Mouse (Mus musculus) liver (tissue): ENCODE data around the gene Irf3.
"Not testable (repeated sequence)": the region's sequence is repeated elsewhere in the genome, so short reads cannot be mapped to it uniquely, and the experiment has no call there.

ENCODE experiments used
- DNase-seq: peaks from one replicate; pipeline ENCODE4 v3.0.0-alpha.2; 2020; ENCODE audit warnings: mixed read lengths

The Irf3 gene

DNA sequence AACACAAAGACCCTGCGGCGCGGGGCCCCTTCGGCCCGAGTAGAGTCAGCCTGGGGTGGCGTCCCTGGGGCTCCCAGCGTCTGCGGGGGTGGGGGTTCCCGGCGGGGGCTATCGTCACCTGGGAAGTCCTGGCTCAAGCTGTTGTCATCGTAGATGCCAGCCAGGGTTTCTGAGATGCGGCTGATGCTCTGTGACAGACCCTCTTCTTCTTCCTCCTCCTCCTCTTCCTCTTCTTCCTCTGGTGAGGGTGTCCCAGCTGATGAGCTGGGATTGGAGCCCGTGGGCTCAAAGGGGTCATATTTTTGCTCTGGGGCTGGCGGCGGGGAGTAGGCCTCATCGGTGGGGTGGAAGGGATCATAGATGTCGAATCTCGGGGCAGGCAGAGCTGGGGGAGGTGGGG is 11.0 kb downstream of the Irf3 start:
- no peak for DNase-seq

DNA sequence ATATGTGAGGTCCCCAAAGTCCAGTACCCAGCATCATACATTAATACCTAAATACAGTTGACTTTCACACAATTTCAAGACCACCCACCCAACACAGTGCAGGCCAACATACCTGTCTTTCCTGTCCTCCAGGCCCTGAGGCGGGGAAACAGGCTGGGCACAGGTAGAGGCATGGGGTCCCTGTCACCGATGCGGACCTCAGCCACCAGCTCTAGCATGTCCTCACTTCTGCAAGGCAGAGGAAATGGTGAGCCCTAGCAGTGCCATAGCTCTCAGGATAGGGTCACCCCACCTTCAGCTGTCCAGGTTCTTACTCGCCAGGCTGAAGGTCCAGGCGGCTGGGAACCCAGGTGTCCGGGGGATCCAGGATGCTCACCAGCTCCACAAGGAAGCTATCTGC is 14.6 kb downstream of the Irf3 start:
- no peak for DNase-seq

DNA sequence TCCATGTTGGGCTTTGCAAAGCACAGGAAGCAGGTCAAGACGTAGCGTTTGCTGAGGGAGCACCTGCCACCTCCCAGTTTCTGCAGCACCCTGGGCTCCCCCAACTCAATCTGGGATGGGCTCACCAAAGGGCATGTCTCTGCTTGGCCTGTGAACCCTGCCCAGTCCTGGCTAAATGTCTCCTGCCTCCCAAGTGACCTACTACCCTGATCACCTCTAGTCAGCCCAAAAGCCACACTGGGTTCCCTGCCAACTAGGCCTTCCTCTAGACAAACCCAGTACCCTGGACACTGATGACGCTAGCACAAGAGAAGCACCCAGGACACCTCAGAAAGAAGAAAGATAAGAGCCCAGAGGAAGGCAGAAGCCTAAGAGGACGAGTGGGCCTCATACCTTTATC is 15.4 kb downstream of the Irf3 start:
- no peak for DNase-seq

DNA sequence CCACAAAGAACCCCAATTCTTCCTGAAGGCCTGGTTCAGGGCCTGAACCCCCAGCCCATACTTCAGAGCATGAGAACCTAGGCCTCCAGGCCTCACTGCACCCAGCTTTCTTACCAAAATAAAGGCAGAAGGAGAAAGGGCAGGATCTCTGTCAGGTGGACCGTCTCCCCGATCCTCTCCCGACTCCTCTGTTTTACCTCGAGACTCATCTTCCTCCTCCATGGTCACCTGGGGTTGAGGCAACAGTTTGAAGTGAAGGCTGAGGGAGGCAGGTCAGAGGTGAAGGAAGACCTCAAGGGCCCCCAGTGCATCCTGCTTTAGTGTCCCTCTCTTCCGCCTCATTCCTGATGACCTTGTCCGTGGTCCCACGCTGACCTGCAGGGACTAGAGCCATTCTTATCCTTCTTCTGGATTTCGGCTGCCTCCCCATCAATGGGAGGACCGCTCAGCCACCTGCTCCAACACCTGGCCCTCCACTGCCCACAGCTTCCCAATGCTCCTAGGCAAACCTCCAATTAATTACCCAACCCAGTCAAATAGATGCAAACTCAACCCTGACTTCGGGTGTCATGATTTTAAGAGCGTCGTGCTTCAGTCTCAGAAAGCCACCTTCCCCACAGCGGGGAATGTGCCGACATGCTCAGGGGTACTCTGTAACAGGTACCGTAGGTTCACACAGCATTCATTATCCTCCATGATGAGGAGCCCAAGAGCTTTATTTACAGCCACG is 16.1 kb downstream of the Irf3 start:
- DNase-seq = no peak

DNA sequence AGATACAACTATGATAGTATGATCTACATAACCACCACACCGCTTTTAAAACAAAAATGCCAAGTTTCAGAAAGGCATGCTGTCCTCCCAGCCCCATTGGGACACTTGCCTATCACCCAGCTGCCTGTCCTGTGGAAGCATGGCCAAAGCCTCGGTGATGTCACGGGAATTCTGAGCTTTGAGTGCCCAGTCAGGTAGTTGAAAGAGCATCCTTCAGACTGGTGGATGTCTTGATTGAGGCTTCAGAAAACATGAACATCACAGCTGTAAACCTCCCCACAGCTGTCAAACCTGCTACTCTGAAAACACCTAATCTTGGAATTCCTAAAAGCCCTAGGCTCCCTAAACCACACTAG is 16.6 kb downstream of the Irf3 start:
- no peak for DNase-seq

DNA sequence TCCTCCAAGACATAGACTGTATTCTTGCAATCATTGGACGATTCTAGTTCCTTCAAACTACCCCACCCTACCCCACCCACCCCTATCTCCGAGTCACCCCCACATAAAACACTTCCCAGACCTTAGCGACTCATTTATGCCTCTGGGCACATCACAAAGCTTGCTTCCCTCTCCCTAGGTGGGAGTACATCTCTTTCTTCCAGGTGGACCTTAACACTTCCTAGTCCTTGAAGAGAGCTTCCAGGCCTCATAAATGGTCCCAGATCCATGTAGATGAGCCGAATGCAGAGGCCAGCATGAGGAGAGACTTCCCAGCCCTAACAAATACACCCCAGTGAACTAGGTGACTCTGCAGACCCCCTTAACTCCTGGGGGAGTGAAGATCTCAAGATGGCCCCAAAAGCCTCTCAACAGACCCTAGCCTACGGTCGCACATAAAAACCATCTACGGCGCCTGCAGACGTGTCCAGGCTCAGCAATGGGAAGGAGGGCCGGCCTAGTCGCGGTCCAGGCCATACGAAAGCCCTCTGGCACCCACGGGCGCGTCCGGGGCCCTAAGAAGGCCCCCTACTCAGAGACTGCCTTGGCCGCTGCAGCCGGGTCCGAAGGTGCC is 18.0 kb downstream of the Irf3 start:
- DNase-seq = peak; percentile 49

DNA sequence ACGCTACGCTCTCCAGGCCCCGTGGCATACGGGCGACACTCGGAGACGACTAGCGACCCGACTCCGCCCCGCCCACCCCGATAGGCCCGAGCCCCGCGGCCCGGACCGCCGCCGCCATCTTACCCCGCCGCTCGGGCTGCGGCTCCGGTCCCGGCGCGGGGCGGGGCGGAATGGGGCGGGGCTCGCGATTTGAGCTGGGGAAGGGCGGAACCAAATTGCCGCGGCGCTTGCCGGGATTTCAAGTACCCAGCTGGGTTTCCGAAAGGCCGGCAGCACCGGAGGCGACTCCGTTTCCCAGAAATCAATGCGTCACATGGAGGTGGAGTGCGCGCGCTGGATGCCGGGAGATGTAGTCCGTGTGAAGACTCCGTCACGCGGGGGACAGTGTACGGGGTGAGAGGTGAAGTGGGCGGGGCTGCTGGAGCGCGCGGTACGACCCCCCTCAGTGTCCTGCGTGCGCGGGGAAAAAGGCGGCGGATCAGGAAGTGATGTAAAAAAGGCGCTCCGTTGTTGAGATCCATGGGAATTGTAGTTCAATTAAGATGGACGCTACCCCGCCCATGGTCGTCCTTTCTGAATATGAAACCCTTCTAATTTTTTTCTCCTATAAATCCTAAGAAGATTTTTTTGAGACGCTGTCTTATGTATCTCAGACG is 18.6 kb downstream of the Irf3 start, which contains the start of gene Scaf1:
TSS of gene Scaf1 (minus strand) at position 407 of the 656 bp plus-strand sequence.
- DNase-seq = peak; percentile 98

DNA sequence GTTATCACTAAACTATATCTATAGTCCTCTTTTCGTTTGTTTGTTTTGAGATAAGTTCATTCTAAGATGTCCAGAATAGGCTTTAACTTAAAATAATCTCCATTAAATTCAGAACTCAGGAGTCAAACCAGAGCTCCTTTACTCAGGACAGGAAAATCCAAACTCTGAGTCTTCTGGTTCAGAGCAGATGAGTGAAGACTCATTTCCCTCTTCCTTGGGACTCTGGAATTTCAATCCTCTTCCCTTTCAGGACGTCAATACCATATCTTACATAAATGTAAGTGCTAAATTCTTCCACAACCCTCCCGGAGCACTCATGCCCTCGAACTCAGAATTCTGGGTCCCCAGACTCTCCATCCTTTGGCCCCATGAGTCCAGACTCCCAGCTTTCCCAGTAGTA is 19.3 kb downstream of the Irf3 start:
- DNase-seq = no peak

DNA sequence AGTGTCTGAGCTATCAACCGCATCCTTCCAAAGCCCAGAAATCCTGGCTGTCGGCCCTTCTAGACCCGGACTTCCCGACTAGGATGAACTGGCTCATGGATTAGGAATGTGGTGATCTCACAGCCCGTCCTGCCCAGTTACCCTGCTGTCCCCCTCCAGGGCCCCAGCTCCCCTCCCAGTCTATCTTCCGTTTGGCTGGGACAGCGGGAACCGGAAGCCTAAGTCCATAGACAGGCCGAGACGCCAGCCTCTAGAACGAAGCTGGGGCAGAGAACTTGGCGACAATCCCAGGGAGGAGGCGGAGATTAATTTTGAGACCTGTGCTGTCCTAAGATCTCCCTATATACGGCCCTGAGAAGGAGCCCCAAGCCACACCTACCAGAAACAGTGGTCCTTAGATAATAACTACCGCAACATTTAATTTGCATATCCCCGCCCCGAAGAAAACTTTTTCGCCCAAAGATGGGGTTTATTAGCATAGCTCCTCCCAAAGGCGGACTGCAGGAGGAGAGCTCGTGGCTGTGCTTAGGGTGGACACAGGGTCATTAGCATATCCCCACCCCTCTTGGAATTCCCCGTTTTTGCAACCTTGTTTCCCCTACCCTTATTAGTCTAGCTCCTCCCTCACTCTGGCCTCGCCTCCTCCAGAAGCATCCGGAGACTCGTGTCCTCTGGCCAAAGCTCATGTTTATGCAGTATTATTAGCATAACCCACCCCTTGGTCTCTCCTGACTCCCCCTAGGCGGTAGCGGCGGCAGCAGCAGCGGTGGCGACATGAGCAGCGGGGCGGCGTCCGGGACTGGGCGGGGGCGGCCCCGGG is 20.0 kb downstream of the Irf3 start, which contains the start of gene Rras:
TSS of gene Rras (plus strand) at position 720 of the 820 bp plus-strand sequence.
- DNase-seq = peak; percentile 91

DNA sequence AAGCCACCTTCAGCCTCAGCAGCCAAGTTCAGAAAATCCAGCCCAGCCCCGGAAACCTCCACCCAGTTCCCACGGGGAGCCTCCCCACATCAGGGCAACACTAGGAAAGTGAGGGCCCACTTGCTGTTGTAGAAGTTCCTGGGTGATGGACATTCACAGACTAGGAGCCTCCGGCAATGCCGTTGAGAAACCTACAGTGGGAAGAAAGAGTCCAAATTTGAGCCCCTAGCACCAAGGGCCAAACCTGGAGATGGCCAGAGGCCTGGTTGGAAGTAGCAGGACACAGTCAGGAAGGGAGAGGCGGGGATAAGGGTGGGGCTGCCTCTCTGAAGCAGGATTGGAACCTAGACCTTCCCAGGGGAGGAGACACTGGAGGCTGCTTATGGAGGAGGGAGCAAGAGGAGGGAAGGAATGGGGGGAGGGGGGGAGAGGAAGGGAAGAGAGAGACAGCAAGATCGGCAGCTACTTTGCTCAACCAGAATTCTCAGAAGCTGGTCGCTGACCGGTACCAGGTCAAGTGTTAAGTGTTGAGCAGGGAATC is 21.7 kb downstream of the Irf3 start:
- peak; percentile 38 for DNase-seq

DNA sequence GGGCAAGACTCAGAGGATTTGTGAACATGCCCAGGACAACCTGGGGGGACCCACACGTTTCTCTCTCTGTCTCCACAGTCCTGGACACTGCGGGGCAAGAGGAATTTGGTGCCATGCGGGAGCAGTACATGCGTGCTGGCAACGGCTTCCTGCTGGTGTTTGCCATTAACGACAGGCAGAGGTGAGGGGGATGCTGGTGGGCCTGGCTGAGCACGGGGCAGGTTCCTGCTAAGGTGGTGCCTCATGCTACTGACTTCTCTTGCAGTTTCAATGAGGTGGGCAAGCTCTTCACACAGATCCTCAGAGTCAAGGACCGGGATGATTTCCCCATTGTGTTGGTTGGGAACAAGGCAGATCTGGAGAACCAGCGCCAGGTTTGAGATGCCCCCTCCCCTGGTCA is 22.8 kb downstream of the Irf3 start:
- no peak for DNase-seq

DNA sequence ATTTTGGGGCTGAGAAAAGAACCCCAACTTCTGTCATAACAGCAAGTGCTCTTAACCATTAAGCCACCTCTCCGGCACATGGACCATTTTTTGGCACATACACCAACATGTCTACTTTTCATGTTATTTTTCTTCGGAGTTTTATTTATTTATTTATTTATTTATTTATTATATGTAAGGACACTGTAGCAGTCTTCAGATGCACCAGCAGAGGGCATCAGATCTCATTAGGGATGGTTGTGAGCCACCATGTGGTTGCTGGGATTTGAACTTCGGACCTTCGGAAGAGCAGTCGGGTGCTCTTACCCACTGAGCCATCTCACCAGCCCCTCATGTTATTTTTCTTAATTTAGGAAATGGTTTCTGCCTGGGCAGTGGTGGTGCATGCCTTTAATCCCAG is 26.3 kb downstream of the Irf3 start:
- DNase-seq = not testable (repeated sequence)

DNA sequence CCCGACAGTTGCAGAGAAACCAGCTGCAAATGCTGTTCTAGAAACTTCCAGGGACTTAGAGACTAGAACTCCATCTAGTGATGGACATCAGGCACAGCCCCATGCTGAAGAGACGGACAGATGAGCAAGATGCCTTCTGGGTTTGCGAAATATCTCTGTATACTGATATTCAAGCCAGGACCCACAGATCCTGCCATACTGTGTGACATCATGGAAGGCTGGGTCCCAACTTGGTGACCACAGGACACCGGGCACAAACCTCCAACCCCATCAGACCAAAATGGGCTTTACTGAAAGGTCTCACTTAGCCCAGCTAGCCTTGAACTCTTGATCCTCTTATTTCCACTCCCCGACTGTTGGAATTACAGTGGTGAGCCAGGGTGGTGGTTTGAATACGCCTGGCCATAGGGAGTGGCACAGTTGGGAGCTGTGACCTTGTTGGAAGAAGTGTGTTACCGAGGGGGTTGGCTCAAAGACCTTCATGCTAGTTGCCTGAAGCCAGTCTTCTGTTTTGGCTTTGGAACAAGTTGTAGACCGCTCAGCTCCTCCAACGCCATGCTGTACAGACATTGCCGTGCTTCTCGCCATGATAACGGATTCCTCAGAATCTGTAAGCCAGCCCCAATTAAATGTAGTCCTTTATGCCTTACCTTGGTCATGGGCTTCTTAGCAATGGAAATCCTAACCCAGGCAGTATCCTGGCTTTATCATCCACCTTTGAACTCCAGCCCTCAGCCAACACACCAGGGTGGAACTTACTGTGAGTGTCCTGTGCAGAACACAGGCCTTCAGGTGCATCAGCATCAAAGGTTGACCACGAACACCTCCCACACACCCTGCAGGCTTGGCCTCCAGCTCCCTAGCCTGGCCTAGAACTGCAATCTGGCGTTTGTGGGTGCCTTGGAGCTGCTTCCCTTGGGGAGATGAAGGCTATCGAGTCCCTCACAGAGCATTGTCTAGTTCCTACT is 27.1 kb downstream of the Irf3 start:
- no peak for DNase-seq

DNA sequence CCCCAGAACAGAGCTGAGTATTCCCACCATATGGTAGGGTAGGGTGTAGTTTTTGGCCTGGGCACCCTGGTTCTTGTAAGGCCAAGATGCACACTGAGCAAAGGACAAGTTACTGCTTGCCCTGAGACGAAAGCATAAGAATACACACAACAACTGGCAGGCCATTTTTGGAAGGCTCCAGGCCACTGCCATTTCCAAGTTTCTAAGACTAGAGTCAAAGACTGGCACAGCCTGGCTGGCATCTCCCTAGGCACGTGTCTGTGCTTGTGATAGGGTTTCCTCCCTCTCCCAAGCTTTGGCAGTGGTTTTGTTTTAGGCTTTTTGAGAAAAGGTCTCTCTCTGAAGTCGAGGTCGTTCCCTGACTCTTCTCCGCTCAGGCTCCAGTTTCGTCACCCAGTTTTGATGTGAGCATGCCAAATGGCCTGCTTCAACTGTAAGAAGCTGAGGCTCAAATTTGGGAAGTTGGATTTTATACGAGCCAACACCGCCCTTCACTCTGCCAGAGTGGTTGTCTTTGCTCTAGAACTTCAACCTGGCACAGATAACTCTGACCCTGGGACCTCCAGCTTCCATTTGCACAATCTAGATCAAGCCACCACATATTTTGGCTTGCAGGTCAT is 28.3 kb downstream of the Irf3 start:
- no peak for DNase-seq

DNA sequence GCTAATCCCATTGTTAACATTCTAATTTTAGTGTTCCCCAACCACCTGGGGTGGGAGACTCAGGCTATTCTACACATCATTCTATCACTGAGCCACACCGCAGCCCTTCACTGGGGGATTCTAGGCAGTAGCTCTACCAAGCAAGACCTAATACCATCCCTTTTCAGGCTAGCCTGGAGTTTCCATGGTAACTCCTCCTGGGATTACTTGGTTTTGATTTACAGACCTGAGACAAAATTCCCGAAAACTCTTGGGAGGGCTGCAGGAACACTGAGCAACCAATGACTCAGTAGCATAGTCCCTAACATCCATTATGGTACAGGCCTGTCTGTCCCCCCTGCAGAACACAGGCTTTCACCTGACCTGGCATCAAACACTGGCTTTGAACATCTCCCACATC is 28.8 kb downstream of the Irf3 start:
- no peak for DNase-seq

DNA sequence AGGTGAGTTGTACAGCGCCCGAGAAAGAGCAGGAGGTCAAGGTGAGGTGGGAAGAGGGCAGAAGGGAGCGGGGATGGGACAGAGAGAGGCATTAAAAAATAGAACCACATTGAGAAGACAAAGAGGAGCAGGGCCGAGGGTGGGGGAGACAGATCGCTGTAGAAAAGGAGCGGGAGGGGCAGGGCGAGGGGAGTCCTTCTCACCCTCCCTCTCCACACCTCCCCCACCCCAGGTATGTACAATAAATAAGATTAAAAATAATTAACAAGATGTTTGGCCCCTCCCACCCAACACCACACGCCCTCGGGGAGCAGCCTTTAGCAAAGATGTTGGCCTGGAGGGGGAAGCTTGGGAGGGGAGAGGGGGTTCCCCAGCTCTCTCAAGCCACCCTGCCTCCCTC is 30.3 kb downstream of the Irf3 start:
- no peak for DNase-seq

DNA sequence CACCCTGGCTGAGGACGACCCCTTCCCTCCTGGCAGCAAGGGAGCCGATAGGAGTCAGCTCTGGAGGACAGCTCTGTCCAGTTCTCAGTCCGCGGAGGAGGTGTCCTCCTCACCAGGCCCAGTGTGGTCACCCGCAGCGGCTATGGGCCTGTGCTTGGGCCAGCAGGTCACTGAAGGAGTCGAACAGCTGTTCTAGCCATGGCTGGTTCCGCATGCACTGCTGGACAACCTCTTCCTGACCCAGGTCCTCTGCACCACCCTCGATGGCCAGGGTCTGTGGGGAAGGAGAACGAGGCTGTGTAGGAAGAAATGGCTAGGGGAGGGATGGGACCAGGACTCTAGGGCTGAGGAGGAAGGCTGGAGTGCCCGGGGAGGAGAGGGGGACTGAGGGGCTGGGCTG is 30.9 kb downstream of the Irf3 start:
- DNase-seq = no peak

DNA sequence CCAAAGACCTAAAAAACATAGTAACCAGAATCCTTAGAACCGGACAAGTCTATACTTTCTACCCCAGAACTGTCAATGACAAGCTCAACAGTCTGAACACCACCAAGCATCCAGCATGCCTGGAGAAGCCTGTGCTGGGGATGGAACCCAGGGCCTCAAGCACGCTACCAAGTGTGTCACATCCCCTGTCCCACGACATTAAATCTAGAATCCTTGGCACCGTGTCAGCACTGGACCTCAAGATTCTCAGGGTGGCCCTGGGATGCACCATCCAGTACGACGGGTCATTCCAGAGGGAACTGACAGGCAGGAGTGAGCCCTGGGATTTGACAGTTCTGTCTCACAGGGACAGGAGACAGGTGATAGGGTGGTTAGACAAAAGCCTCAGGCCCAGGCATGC is 32.5 kb downstream of the Irf3 start:
- no peak for DNase-seq

DNA sequence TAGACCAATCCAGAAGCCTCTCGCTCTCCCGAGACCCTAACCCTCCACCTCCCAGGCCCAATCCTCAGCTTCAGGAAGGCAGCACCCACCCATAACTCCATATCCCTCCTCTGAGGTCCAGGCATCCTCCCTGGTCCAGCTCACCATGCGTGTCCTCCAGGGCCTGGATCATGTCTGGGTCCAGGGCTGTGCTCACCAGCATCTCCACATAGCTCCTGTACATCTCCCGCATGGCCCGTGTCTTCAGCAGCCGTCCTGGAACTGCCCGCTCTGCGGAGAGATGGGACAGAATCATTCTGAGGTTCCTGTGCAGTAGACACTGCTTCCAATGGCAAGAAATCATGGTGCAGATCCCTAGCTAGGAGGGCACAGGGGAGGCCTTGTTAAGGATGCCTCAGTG is 33.4 kb downstream of the Irf3 start:
- no peak for DNase-seq

DNA sequence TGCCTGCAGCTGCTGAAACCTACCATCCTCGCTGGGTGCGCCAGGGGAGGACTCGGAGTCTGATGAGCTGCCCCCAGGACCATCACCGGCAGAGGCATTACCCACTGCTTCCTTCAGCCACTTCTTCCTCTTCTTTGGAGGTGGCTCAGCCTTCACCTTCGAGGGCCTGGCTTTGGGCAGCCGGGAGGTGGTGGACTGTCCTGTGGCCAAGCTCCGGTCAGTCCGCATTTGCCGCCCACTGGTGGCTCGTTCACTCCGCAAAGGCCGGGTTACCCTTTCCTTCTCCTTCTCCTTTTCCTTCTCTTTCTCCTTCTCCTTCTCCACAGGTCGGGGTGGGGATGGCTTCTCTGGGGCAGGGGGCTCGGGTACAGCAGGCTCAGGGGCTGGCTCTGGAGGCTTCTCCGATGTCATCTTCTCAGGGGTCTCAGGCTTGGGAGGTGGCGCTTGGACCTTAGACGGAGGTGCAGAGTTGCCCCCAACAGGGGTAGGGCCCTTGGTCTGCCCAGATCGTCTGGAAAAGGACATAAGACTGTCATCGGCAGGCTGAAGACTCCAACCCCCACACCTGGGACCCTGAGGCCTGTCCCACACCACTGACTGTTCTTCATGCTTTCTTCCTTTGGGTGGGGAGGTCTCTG is 36.4 kb downstream of the Irf3 start:
- DNase-seq = no peak

DNA sequence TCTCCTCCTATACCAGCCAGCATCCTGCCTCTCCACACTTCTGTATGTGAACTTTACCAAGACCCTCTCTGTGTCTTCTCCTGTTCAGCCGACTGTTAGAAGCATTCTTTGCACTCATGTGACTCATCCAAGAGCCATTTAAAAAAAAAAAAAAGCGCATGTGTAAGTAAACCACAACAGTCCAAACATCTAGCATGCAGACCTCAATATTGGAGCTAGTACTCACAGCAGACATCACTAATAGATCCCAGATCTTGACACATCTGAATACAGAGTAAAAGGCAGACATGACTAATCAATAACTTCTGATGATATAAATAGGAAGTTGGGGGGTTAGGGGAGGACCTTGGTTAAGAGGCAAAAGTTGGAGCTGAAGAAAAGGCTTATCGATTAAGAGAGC is 38.2 kb downstream of the Irf3 start:
- DNase-seq = no peak
